Mouse (Mus musculus): Measurements from ENCODE around the gene Arhgdia. TPM values are rescaled to one million over a fixed set of nuclear protein-coding genes. Genes with fewer than 3 reads are reported as not detected.

Arhgdia gene
- polyA plus RNA-seq, 1 experiment from 2014 or later = 444 TPM

- ATAC-seq (replicated peaks; ENCODE audit: low FRiP score, low read depth) (no peak), DNase-seq (ENCODE audit: low spot score) (no peak)
Measured at GRCm38 (mm10) chr11:120552736-120553135, 28.7 kb downstream of the Arhgdia start.

GRCm38 (mm10) chr11:120550810-120551440 lies 30.5 kb downstream of the Arhgdia start, which contains the start of gene Ppp1r27:
Gene Ppp1r27, minus strand, starts transcription at chr11:120551132.
- no peaks in the 10 kb centered on the region for H3K36me3 ChIP-seq (ENCODE audit: insufficient read depth, low read length)
- no peaks in the 10 kb centered on the region for H3K27me3 ChIP-seq (ENCODE audit: insufficient read depth, low read length)
- no peak for TF ChIP-seq CTCF (IDR thresholded peaks at IDR 0.05; ENCODE audit: low read depth)
- H3K9me3 ChIP-seq (replicated peaks; ENCODE audit: low read length) = no peaks in the 10 kb centered on the region
- H3K9ac ChIP-seq (ENCODE audit: low read depth, low read length) = peak within 1 kb of the TSS; percentile 98
- 89% methylated on average over 28 of the region's 28 CpGs for WGBS
- no peak for ATAC-seq (replicated peaks; ENCODE audit: low FRiP score, low read depth)
- H3K4me1 ChIP-seq (replicated peaks; ENCODE audit: insufficient read depth, low read length) = peaks cover 17% of the 10 kb centered on the region
- H3K4me2 ChIP-seq (ENCODE audit: low read length) = peak within 1 kb of the TSS; percentile 80
- peak within 1 kb of the TSS; percentile 98 for H3K27ac ChIP-seq
- no peak for DNase-seq (ENCODE audit: low spot score)
- H3K4me3 ChIP-seq (replicated peaks; ENCODE audit: low read depth, low read length) = peak within 1 kb of the TSS; percentile 87

More at GRCm38 (mm10) chr11:120552736-120553135, 28.7 kb downstream of the Arhgdia start:
- Histone ChIP-seq H3K27ac (no peak overlapping the region), H3K27me3 (ENCODE audit: insufficient read depth, low read length) (no peaks in the 10 kb centered on the region), H3K9ac (ENCODE audit: low read depth, low read length) (no peak overlapping the region), H3K36me3 (ENCODE audit: insufficient read depth, low read length) (no peaks in the 10 kb centered on the region), H3K4me2 (ENCODE audit: low read length) (no peak overlapping the region), H3K4me1 (replicated peaks; ENCODE audit: insufficient read depth, low read length) (peaks cover 16% of the 10 kb centered on the region), H3K4me3 (replicated peaks; ENCODE audit: low read depth, low read length) (no peak overlapping the region), H3K9me3 (replicated peaks; ENCODE audit: low read length) (no peaks in the 10 kb centered on the region)
- 66% methylated on average over 5 of the region's 5 CpGs for WGBS
- TF ChIP-seq CTCF (IDR thresholded peaks at IDR 0.05; ENCODE audit: low read depth) = no peak

DNA sequence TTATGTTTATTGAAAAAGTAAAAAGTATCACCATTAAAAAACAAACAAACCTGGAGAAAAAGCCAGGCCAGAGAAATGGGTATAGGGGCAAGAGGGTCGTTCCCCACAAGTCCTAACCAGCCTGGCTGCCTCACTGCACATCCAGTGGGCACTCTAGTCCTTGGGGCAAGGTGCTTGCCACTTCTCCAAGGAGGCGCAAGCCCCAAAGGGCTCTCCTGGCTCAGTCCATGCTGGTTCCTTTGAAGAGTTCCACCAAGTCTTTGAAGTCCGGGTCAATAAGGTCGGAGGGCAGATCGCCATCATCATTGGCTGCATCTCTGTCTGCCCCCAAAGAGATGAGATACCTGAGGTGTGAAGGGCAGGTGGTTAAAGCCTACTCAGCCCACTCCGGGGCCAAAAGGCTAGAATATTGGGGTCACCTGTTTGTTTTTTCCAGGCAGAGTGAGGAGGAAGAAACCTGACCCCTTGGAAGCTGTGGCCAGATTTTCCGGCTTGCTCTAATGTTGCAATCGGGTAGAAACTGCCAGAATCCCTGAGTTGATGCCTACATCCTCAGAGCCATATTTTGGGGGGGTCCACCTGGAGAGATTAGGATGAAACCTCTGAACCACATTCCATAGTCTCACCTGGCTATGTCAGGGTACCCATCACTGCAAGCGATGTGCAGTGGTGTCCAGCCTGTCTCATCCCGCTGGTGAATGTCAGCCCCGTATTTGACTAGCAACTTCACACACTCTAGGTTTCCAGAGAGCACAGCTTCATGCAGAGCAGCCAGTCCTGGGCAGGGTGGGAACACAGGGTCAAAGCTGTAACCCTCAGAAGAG lies 31.2 kb downstream of the Arhgdia start:
- Histone ChIP-seq H3K9ac (ENCODE audit: low read depth, low read length) (peak overlapping the region; percentile 98), H3K27ac (peak overlapping the region; percentile 98), H3K9me3 (replicated peaks; ENCODE audit: low read length) (no peaks in the 10 kb centered on the region), H3K4me2 (ENCODE audit: low read length) (peak overlapping the region; percentile 80), H3K4me3 (replicated peaks; ENCODE audit: low read depth, low read length) (peak overlapping the region; percentile 87), H3K27me3 (ENCODE audit: insufficient read depth, low read length) (no peaks in the 10 kb centered on the region), H3K4me1 (replicated peaks; ENCODE audit: insufficient read depth, low read length) (peaks cover 17% of the 10 kb centered on the region), H3K36me3 (ENCODE audit: insufficient read depth, low read length) (no peaks in the 10 kb centered on the region)
- ATAC-seq (replicated peaks; ENCODE audit: low FRiP score, low read depth) = no peak
- 47% methylated on average over 11 of the region's 11 CpGs for WGBS
- no peak for DNase-seq (ENCODE audit: low spot score)
- TF ChIP-seq CTCF (IDR thresholded peaks at IDR 0.05; ENCODE audit: low read depth) = no peak

- Histone ChIP-seq H3K27ac (peak within 1 kb of the TSS; percentile 98), H3K9ac (ENCODE audit: low read depth, low read length) (peak within 1 kb of the TSS; percentile 98), H3K27me3 (ENCODE audit: insufficient read depth, low read length) (no peaks in the 10 kb centered on the region), H3K4me3 (replicated peaks; ENCODE audit: low read depth, low read length) (peak within 1 kb of the TSS; percentile 87), H3K4me2 (ENCODE audit: low read length) (peak within 1 kb of the TSS; percentile 80), H3K9me3 (replicated peaks; ENCODE audit: low read length) (no peaks in the 10 kb centered on the region), H3K4me1 (replicated peaks; ENCODE audit: insufficient read depth, low read length) (peaks cover 17% of the 10 kb centered on the region), H3K36me3 (ENCODE audit: insufficient read depth, low read length) (peaks cover 2% of the 10 kb centered on the region; the same call in 1 of the 2 replicates)
- DNase-seq (ENCODE audit: low spot score) (peak; percentile 93), ATAC-seq (replicated peaks; ENCODE audit: low FRiP score, low read depth) (peak; percentile 81)
- no peak for TF ChIP-seq CTCF (IDR thresholded peaks at IDR 0.05; ENCODE audit: low read depth)
- WGBS = 0% methylated on average over 66 of the region's 87 CpGs
Measured at GRCm38 (mm10) chr11:120549168-120549945, 32.1 kb downstream of the Arhgdia start, which contains the start of gene Mcrip1. Gene Mcrip1, minus strand, starts transcription at chr11:120549727.

DNA sequence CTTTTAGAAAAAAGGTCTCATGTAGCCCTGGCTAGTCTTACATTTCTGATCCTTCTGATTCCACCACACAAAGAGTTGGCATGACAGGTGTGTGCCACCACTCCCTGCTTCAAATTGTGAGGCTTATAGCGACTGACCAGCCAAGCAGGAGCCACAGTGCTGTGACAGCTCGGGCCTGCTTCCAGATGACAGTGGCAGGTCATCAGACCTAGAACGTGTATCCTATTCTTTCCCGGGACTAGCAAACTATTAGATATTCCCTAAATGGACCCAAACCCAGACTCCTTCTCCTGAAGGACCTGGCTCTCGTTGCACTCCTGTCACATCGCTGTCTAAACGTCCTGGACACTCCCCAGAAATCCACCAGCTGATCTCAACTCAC lies 32.6 kb downstream of the Arhgdia start:
- peak overlapping the region; percentile 80 for H3K4me2 ChIP-seq (ENCODE audit: low read length)
- DNase-seq (ENCODE audit: low spot score) = no peak

GRCm38 (mm10) chr11:120548214-120548613 lies 33.2 kb downstream of the Arhgdia start:
- DNase-seq (ENCODE audit: low spot score) (no peak), ATAC-seq (replicated peaks; ENCODE audit: low FRiP score, low read depth) (no peak)
- Histone ChIP-seq H3K27me3 (ENCODE audit: insufficient read depth, low read length) (no peaks in the 10 kb centered on the region), H3K4me3 (replicated peaks; ENCODE audit: low read depth, low read length) (no peak overlapping the region), H3K9me3 (replicated peaks; ENCODE audit: low read length) (no peaks in the 10 kb centered on the region), H3K4me1 (replicated peaks; ENCODE audit: insufficient read depth, low read length) (peaks cover 17% of the 10 kb centered on the region), H3K4me2 (ENCODE audit: low read length) (peak overlapping the region; percentile 80), H3K27ac (peak overlapping the region; percentile 15; the same call in 1 of the 2 replicates), H3K9ac (ENCODE audit: low read depth, low read length) (no peak overlapping the region), H3K36me3 (ENCODE audit: insufficient read depth, low read length) (peaks cover 13% of the 10 kb centered on the region)
- TF ChIP-seq CTCF (IDR thresholded peaks at IDR 0.05; ENCODE audit: low read depth) = no peak
- WGBS = 72% methylated on average over 3 of the region's 3 CpGs

More for the DNA sequence above, 32.6 kb downstream of the Arhgdia start:
- Histone ChIP-seq H3K4me3 (replicated peaks; ENCODE audit: low read depth, low read length) (peak overlapping the region; percentile 87), H3K36me3 (ENCODE audit: insufficient read depth, low read length) (peaks cover 8% of the 10 kb centered on the region; the same call in 1 of the 2 replicates), H3K9ac (ENCODE audit: low read depth, low read length) (peak overlapping the region; percentile 98), H3K27ac (peak overlapping the region; percentile 98), H3K4me1 (replicated peaks; ENCODE audit: insufficient read depth, low read length) (peaks cover 17% of the 10 kb centered on the region), H3K27me3 (ENCODE audit: insufficient read depth, low read length) (no peaks in the 10 kb centered on the region), H3K9me3 (replicated peaks; ENCODE audit: low read length) (no peaks in the 10 kb centered on the region)
- no peak for ATAC-seq (replicated peaks; ENCODE audit: low FRiP score, low read depth)
- WGBS = 10% methylated on average over 7 of the region's 7 CpGs
- no peak for TF ChIP-seq CTCF (IDR thresholded peaks at IDR 0.05; ENCODE audit: low read depth)
